Mouse (Mus musculus) neutrophil, adult 83 days (primary cell): ENCODE measurements around the gene Camkk2. TPM values are rescaled to one million over a fixed set of nuclear protein-coding genes. Genes with fewer than 3 reads are reported as not detected.

Experiments used
- total RNA-seq, 2 experiments: library from RNA; stranded (reverse); gene quantifications; one replicate each; pipeline ENCODE4 v1.2.4; 2023

The Camkk2 gene
- 10 to 100 TPM; 76.7 to 79.6 TPM for total RNA-seq

DNA sequence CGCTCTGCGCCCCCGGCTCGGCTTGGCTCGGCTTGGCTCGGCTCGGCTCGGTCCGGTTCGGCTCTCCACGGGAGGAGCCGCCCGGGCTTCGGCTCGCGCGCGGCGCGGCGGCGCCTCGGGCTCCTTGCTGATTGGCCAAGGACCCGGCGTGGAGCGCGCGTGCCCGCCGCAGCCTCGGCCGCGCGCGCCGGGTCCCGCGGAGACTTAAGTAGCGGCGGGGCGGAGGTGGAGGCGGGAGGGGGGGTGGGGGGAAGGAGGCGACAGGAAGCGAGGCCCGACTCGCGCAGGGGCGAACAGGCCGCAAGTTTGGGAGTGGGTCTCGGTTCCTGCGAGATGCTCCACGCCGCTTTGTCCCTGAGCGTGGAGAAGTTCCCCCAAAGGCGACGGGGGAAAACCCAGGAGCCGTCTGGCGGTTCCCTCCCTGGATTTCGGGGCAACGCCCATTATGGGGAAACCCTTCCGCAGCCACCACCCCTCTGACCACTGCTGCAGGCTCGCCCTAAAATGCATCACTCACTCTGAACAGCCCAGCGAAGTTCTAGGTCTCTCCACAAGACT is at the start of gene Camkk2:
TSS of gene Camkk2 (minus strand) at position 133 of the 558 bp plus-strand sequence.

DNA sequence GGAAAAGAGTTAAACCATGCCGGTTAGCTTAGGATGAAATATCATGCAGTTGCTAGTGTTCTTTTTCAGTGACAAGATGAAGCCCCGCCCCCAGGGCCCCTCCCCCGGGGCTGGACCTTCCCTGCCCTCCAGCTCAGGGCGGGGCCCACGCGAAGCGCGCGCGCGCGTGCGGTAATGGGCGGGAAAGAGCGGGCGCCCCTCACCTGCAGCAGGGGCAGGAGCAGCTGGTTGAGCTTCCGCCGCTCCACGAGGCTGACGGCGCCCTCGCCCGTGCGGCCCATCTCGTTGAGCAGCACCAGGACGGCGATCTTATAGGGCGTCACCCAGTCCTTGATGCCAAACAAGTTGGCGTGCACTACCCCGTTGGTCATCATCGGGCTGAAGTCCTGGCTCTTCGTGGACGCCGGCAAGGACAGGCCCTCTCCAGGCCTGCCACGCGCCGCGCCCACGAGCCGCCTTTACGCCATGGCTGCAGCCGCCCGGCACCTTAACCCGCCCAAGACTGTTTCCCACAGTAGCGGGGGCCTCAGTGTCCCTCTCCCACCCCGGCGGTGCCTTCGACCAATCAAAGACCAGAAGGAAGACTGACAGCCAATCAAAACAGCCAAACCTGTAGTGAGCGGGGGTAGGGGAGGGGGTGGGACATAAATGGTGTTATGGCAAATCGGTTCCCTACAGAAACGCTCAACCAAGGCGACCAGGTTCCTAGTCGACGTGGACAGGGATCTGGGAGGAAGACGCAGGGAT is 41.7 kb upstream of the Camkk2 start, which contains the start of gene Anapc5:
TSS of gene Anapc5 (minus strand) at position 563 of the 747 bp plus-strand sequence.

DNA sequence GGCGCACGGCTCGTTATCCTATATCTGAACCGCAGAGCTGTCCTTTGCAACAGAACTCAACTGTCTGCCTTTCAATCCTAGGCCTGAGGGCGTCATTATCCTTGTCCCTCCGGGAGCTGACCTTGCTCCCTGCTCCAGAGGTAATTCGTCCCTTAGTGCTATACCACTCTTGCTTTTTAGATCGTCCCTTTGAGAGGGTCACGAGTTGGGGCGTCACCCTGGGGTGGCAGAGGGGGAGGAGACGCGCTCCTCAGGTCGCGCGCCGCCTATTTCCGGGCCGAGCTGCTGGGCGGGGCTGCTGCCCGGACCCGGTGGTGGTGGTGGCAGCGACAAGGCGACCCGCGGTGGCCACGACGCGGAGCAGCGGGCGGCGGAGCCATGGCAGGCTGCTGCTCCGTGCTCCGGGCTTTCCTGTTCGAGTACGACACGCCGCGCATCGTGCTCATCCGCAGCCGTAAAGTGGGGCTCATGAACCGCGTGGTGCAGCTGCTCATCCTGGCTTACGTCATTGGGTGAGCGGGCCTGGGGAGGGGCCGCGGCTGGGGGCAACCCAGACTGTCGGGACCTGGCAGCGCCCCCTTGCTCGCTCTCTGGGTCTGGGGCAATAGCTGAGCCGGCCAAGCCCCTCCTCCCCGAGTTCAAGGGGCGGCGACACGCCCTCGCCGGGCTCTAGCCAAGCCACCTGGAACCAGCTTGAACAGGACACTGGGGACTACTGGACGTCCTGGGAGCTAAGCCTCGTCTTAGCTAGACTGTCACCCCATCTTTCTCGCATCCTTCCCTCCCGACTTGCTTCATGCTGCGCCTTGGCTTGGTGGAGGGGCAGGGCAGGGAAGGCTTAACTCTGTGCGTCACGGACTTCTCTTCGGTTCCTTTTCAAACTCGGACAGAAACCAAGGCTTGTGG is 71.7 kb downstream of the Camkk2 start, which contains the start of gene P2rx4:
TSS of gene P2rx4 (plus strand) at position 269 of the 906 bp plus-strand sequence.

Other genes starting within 250 kb of the Camkk2 start
- 1 to 10 TPM; 2.1 to 2.2 TPM for gene Ift81, start 164.9 kb downstream of the Camkk2 start, total RNA-seq
- gene P2rx7, start 135.5 kb downstream of the Camkk2 start, total RNA-seq: 10 to 100 TPM; 14.0 to 15.3 TPM
- 10 to 100 TPM; 17.5 to 27.6 TPM for gene P2rx4, start 71.9 kb downstream of the Camkk2 start, total RNA-seq
- gene Anapc5, start 41.9 kb upstream of the Camkk2 start, total RNA-seq: 100 to 1,000 TPM; 143 to 163 TPM
- gene Rnf34, start 70.6 kb upstream of the Camkk2 start, total RNA-seq: 10 to 100 TPM; 23.9 to 26.9 TPM
- 10 to 100 TPM; 28.4 to 29.4 TPM for gene Kdm2b, start 210.4 kb upstream of the Camkk2 start, total RNA-seq
- gene Orai1, start 235.7 kb upstream of the Camkk2 start, total RNA-seq: 10 to 100 TPM; 71.8 to 73.1 TPM